Mouse (Mus musculus) liver, adult 2 months (tissue): ENCODE results near the gene Slc4a11. TPM values are rescaled to one million over a fixed set of nuclear protein-coding genes. Genes with fewer than 3 reads are reported as not detected.
A peak's percentile ranks its signal among the peaks of the same experiment; 100 is the strongest.

Source experiments
- DNase-seq: peaks from one replicate; pipeline ENCODE4 v3.0.0-alpha.2; 2011; ENCODE audit warnings: low read depth, low spot score; ENCODE audit errors: extremely low read depth
- H3K27ac ChIP-seq: fragments of 200-500 bp; replicated peaks from 2 replicates; pipeline ENCODE4 v1.5.1; 2012; ENCODE audit warnings: low read depth, mild to moderate bottlenecking, control low read depth, inconsistent platforms, low read length; ENCODE audit not compliant: insufficient read depth
- H3K27me3 ChIP-seq: fragments of 200-500 bp; 2 replicates; pipeline ENCODE4 v1.6.1; 2012; ENCODE audit warnings: mild to moderate bottlenecking, moderate library complexity, low read length, inconsistent platforms; ENCODE audit not compliant: control insufficient read depth, insufficient read depth
- H3K36me3 ChIP-seq: fragments of 200-500 bp; 2 replicates; pipeline ENCODE4 v1.6.1; 2012; ENCODE audit warnings: low read length, inconsistent platforms; ENCODE audit not compliant: control insufficient read depth, insufficient read depth
- H3K4me1 ChIP-seq: fragments of 200-500 bp; 2 replicates; pipeline ENCODE4 v1.6.1; 2011; ENCODE audit warnings: low read length; ENCODE audit not compliant: control insufficient read depth, insufficient read depth
- H3K4me3 ChIP-seq: fragments of 200-500 bp; 2 replicates; pipeline ENCODE4 v1.5.1; 2011; ENCODE audit warnings: low read depth, mild to moderate bottlenecking, control low read depth, low read length, moderate library complexity; ENCODE audit not compliant: insufficient read depth
- H3K79me2 ChIP-seq: fragments of 200-500 bp; 2 replicates; pipeline ENCODE4 v1.6.1; 2012; ENCODE audit warnings: inconsistent platforms, mild to moderate bottlenecking, low read length, moderate library complexity; ENCODE audit not compliant: control insufficient read depth, insufficient read depth
- H3K9ac ChIP-seq: fragments of 200-500 bp; 2 replicates; pipeline ENCODE4 v1.6.1; 2012; ENCODE audit warnings: low read depth, mild to moderate bottlenecking, control low read depth, inconsistent platforms, low read length
- CTCF ChIP-seq: fragments of 200-500 bp; IDR thresholded peaks from 2 replicates; pipeline ENCODE4 v1.5.1; 2011; ENCODE audit warnings: low read depth, low read length, control low read depth
- POLR2A ChIP-seq: fragments of 200-500 bp; IDR thresholded peaks from 2 replicates; pipeline ENCODE4 v1.6.1; 2011; ENCODE audit warnings: low read length, control low read depth; ENCODE audit not compliant: insufficient read depth; ENCODE audit errors: extremely low read depth
- WGBS: fragments of 180-500 bp; shearing (Covaris S2); methylation state at CpG from one replicate; pipeline ENCODE4 v1.1.7; 2018; 5-methylcytosine and 5-hydroxymethylcytosine counted together
- polyA plus RNA-seq: library from polyadenylated mRNA; depleted of rRNA; stranded (reverse); fragments of >200 nt; gene quantifications from 2 replicates; pipeline ENCODE4 v1.2.3, GENCODE M21; 2012
- total RNA-seq: library from RNA; depleted of rRNA; stranded (reverse); fragments of >200 nt; gene quantifications from 2 replicates; pipeline ENCODE4 v1.2.3, GENCODE M21; 2014

Gene Slc4a11
- total and polyA plus RNA-seq, 2 experiments: 0.34 TPM; not detected in 1

GRCm38 (mm10) chr2:130645198-130645597, 52.1 kb downstream of the Slc4a11 start:
- no peak overlapping the region for H3K9ac ChIP-seq
- peaks cover 5% of the 10 kb centered on the region; the same call in 1 of the 2 replicates for H3K79me2 ChIP-seq
- TF ChIP-seq POLR2A (no peak), CTCF (no peak)
- H3K27me3 ChIP-seq: no peaks in the 10 kb centered on the region
- no peak for DNase-seq
- H3K4me3 ChIP-seq: no peak overlapping the region
- no peaks in the 10 kb centered on the region; the same call in 1 of the 2 replicates for H3K36me3 ChIP-seq
- H3K4me1 ChIP-seq: peaks cover 15% of the 10 kb centered on the region
- H3K27ac ChIP-seq: no peak overlapping the region
- 85% methylated on average over 4 of the region's 4 CpGs for WGBS

DNA sequence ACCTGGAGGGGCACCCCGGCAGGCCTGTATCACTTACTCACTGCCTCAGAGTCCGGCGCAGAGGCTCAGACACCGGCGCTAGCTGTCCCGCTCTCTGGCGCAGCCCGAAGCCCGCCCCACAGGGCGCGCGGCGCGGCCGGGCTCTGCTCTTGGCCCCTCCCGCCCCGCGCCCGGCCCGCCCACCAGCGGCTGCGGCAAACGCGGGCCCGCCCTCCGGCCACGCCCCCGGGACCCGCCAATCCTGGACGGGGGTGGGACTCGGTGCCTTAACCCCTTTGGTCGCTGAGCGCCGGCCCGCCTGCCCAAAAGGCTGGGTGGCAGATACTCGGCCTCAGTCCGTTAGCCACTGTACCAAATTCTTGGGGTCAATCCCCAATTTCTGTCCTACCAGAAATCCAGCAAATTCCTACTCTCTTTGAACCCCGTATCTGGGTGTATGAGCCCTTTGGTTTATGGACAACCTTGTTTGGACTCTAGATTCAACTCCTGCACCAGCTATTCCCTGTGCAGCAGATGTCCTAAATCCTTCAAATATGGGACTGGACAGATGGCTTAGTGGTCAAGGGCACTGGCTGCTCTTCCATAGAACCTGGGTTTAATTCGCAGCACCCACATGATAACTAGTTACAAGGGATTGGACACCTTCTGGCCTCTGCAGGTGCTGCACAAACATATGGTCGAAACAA, 54.5 kb downstream of the Slc4a11 start, which contains the start of gene Lzts3:
TSS of gene Lzts3 (minus strand) at position 120 of the 686 bp plus-strand sequence.
- Histone ChIP-seq H3K79me2 (peaks cover 5% of the 10 kb centered on the region; the same call in 1 of the 2 replicates), H3K27me3 (no peaks in the 10 kb centered on the region), H3K4me3 (peak within 1 kb of the TSS; percentile 98), H3K27ac (peak within 1 kb of the TSS; percentile 81), H3K36me3 (no peaks in the 10 kb centered on the region), H3K4me1 (peaks cover 21% of the 10 kb centered on the region), H3K9ac (peak within 1 kb of the TSS; percentile 92)
- TF ChIP-seq CTCF (0 out of 2 replicates have a peak, but pooled peaks have one; percentile 1), POLR2A (peak; percentile 70)
- peak; percentile 60 for DNase-seq
- 4% methylated on average over 40 of the region's 40 CpGs for WGBS

- peak overlapping the region; percentile 92 for H3K9ac ChIP-seq
- 1% methylated on average over 25 of the region's 27 CpGs for WGBS
- DNase-seq: no peak
- no peaks in the 10 kb centered on the region for H3K27me3 ChIP-seq
- H3K36me3 ChIP-seq: no peaks in the 10 kb centered on the region
- peaks cover 5% of the 10 kb centered on the region; the same call in 1 of the 2 replicates for H3K79me2 ChIP-seq
- peak overlapping the region; percentile 98 for H3K4me3 ChIP-seq
- H3K27ac ChIP-seq: peak overlapping the region; percentile 50
- TF ChIP-seq CTCF (no peak), POLR2A (no peak)
- H3K4me1 ChIP-seq: peaks cover 21% of the 10 kb centered on the region
These were observed 55.1 kb downstream of the Slc4a11 start for GRCm38 (mm10) chr2:130642197-130642660.

DNA sequence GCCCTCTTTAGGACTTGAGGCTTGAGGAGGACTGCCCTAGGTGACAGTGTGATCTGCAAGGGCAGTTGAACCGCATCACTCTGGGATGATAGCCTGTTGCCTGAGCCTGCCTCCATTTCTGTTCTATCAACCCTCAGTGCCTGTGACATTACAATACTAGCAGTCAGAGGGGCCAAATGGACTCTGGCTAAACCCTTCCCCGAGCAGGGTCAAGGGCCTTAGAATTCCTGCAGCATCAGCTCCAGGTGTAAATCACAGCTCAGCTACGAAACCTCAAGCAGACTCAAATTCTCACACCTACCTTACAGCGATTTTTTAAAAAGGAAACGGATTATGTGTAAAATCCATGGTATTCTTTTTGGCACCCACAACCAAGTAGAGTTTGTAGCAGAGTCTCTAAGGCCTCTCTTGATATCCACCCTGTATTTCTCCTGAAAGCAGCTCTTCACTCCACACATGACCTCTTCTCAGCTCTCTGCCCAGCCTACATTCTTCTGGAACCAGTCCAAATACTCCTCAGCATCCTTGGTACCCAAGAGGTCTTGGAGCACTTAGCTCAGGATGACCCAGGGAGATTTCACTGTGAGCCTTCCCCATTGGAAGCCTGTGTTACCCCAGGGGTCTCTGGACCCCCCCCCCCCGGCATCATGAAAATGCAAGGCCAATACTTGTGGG, 55.8 kb downstream of the Slc4a11 start:
- H3K27me3 ChIP-seq: no peaks in the 10 kb centered on the region
- H3K4me3 ChIP-seq: no peak overlapping the region
- H3K9ac ChIP-seq: no peak overlapping the region
- no peaks in the 10 kb centered on the region for H3K36me3 ChIP-seq
- peaks cover 5% of the 10 kb centered on the region; the same call in 1 of the 2 replicates for H3K79me2 ChIP-seq
- DNase-seq: peak; percentile 50
- peaks cover 21% of the 10 kb centered on the region for H3K4me1 ChIP-seq
- WGBS: 45% methylated on average over 6 of the region's 6 CpGs
- H3K27ac ChIP-seq: no peak overlapping the region
- TF ChIP-seq POLR2A: no peak
- no peak for TF ChIP-seq CTCF

DNA sequence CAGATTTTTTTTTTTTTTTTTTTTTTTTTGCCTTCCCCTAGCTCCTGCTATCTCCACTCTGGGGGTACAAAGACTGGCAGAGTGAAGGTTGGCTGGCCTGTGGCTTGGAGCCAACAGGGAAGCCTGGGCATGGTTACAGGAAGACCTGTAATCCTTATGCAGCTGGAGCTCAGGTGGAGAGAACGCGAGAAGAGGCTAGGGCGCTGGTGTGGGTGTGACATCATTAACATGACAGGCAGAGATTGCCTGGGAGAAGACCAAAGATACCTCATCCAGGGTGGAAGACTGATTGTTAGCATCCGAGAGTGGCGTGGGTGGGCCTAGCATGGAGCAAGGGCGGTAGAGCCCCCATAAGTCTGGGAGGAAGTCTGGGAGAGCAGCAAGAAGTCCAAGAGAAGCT, 58.0 kb downstream of the Slc4a11 start:
- TF ChIP-seq CTCF: no peak
- no peak for TF ChIP-seq POLR2A
- Histone ChIP-seq H3K27me3 (no peaks in the 10 kb centered on the region), H3K27ac (no peak overlapping the region), H3K36me3 (no peaks in the 10 kb centered on the region), H3K79me2 (peaks cover 5% of the 10 kb centered on the region; the same call in 1 of the 2 replicates), H3K4me3 (no peak overlapping the region), H3K4me1 (peaks cover 21% of the 10 kb centered on the region), H3K9ac (no peak overlapping the region)
- 89% methylated on average over 6 of the region's 6 CpGs for WGBS
- DNase-seq: no peak
